Mouse (Mus musculus) heart, postnatal 36 days (tissue): ENCODE results near the gene Optc. TPM values are rescaled to one million over a fixed set of nuclear protein-coding genes. Genes with fewer than 3 reads are reported as not detected.

ENCODE experiments used
- DNase-seq, 2 experiments: peaks; one replicate each; pipeline ENCODE4 v3.0.0; 2021 to 2022
- intact Hi-C: fragments of 180-260 bp; cut with DNase I; formaldehyde crosslinking; loops from one replicate; pipeline ENCODE4 v1.15.1; 2025
- total RNA-seq, 2 experiments: library from RNA; stranded (reverse); gene quantifications; 2 replicates each; pipeline ENCODE4 v1.2.3; 2021

Optc gene
- total RNA-seq, 2 experiments from 2014 or later = 0.42 to 0.65 TPM

DNA sequence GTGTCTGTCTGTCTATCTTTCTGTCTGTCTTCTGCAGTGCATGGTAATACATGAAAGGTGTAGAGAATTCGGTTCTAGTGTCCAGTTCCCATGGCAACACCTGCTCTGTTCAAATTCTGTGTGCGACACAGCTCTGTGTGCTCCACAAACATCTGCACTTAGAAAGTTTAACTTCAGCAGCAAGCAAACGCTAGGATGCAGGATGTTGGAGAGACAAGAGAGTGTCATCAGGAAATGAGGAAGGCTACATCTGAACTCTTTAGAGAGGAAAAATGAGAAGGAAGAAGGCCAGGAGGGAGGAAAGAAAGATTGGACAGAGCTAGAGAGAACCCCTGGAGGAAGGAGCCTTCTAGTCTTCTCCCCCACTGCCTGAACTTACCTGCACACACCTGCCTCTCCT lies 13.1 kb upstream of the Optc start:
- DNase-seq = peak in 1 of 2 experiments; percentile 30
- intact Hi-C loops = no loop called here

DNA sequence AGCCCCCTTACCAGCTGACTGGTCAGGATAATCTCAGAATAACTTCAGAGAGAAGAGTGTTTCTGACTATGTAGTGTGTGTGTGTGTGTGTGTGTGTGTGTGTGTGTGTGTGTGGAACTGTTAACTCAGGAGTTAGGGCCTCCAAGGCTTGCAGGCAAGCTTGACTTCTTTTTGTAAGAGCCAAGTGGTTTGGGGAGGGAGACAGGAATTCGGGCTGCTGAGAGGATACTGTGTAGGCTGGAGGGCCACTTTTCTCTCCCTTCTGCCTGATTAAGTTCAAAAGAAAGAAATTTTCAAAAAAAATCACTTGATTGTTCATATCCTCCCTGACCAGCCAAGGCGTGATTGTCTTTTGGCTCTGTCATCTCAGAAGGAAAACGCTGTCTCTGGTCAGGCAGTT lies 12.6 kb upstream of the Optc start:
- DNase-seq = no peak
- intact Hi-C loops = no loop called here

DNA sequence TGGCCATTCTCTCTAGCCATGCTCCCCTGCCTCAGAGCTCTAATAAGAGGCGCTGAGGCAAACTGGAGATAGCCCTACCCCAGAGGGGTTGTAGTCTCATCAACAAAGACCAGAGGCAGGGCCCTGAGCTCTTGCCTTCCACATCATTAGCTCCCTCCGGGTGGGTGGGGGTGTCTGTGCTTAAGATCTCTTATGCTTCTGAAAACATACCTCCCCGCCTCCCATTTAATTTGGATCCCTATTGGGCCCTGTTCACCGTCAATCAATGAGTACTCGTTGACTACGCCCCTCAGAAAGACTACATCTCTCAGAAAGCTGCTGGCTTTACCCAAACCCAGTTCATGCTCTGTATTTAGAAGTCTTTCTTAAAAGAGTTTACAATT lies 10.3 kb upstream of the Optc start:
- no peak for DNase-seq
- intact Hi-C loops = no loop called here

DNA sequence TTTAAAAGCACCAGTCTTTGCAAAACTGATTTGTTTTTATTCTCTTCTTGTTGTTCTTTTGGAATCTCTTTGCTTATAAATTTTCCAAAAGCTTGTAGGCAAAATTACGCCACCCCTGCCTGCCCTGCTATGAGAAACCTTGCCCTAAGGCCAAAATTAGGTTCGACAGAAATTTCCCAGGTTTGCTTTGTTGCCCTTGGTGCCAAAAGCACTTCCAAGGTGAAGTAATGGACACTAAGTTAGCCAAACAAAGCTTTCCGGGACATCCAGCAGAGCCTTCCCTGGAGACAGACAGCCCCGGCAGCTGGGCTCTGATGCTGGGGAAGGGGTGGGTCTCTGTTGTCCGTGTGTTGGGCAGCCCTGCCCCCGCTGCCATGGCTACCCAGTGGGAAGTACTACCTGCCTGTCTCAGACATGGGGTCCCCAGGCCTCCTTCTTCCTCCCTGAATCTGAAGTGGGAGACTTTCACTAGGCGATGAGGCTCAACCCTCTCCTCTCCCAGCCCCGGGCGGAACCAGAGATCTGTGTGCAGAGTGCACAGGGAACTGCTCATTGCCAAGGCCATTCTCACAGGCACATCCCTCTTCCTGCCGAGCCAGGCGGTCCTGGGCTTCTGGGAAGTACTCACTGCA lies 9.8 kb upstream of the Optc start:
- peak; percentile 67 to 80 for DNase-seq
- intact Hi-C loops = no loop called here

DNA sequence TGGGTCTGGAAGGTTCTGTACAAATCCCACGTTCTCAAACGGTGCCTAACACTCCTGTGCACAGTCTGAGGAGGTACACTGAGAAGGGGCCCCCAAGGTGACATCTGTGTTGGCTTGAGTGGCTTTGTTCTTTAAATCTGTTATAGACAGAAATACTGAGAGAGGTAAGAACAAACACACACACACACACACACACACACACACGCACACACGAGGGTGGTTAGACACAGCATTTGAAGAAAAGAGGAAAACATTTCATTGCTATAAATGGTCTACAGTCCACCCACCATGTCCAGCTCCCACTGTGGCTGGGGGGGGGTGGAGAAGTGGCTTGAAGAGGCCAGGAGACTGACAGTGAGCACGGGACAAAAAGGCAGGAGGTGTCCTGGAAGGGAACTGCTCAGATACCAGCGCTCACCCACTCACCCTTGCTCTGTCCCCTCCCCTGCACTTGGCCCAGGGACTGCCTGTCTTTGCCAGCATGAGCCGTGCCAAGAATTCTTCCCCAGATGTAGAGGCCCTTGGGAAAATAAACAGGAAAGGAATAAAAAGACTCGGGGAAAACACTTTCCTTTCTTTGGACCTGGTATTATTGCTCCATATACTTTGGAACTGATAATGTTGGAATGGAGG lies 8.0 kb upstream of the Optc start:
- peak; percentile 84 to 85 for DNase-seq
- intact Hi-C loops = no loop called here

DNA sequence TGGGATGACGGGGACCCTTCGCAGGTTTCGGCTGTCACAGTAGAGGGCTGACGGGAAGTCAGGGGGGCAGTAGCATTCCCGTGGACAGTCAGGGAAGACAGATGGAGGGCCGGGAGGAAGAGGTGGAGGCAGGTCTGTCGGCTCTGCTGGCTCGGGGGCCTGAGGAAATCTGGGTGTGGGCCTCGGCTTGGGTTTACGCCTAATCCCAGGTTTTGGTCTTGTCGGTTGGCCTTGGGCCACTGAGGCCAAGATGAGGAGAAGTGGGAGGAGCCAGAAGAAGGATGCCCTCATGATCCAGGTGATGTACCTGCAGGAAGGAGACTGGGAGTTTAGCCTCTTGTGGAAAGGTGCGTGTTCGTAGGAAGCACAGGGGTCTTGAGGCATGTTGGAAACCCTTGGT lies 7.3 kb upstream of the Optc start:
- intact Hi-C loops = no loop called here
- DNase-seq = no peak

DNA sequence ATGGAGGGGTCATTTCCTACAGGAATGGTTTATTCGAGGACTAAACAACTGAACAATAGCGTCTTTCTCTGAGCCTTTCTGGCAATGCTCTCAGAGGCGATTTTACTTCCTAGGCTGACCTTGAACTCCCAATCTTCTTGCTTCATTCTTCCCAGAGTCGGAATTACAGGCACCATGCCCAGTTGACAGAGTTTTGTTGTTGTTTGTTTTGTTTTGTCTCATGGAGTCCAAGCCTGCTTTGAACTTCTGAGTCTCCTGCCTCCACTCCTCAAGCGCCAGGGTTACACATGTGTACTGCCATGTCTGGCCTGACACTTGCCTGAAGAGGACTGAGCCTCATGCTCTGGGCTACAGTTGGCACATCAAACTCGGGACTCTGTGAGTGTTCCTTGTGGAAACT lies 5.2 kb upstream of the Optc start:
- intact Hi-C loops = no loop called here

DNA sequence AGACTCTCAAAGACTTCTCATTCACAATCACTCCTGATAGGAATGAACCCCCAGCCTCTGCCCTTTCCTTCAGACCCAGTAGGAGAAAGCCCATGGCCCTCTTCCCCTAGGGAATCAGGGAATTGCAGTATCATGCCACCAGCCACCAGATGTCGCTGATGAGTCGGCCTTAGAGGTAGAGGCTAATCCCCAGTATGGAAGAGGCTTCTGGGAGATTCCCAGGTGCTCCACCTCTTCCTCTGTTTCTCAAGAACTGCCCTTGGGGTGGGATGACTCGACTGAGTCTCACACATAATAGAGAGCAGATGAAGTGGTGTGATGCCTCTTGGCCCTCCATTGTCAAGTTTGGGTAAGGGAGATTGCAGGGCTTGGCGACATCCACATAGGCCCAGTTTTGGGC lies 3.7 kb upstream of the Optc start:
- peak; percentile 75 to 81 for DNase-seq
- intact Hi-C loops = loop anchor here (1.0 kb wide), 2 partner anchors 135 to 196 kb away; no protein-coding TSS in a partner anchor

More for the DNA sequence above, 5.2 kb upstream of the Optc start:
- DNase-seq = no peak

DNA sequence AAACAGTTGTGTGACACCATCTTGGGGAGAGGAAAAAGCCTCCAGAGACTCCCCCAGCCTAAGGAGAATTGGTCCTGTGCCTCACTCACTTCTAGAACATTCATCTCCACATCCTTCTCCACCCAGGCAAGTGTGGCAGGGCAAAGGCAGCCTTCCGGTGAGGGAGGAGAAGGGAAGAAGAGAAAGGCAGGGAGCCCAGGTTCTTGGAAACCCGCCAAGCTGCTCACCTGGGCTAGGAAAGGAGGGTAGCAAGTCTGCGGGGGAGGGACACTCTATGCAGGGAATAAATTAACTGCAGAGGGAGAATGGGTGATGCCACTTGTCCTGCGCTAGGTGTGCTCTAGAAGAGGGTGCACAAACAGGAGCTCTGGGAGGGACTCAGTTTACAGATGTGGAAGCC lies 3.2 kb upstream of the Optc start:
- intact Hi-C loops = loop anchor here (1.0 kb wide), 2 partner anchors 135 to 196 kb away; no protein-coding TSS in a partner anchor

DNA sequence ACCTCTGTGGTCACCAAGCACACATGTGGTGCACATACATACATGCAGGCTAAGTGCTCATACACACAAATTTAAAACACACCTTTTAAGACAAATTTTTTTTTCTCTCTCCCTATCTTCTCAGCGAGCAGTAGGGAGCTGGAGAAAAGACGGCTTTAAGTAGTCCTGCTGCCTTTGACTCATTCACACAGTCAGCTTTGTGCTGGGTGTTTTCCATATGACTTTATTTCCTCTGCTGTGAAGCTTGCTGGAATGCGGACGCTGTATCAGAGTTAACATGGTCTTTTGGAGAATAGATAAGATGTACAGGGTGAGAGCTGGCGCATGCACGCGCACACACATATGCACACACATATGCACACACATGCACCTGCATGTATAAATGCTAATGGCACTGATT lies 2.3 kb upstream of the Optc start:
- no peak for DNase-seq
- intact Hi-C loops = no loop called here

More for the DNA sequence above, 3.2 kb upstream of the Optc start:
- no peak for DNase-seq

DNA sequence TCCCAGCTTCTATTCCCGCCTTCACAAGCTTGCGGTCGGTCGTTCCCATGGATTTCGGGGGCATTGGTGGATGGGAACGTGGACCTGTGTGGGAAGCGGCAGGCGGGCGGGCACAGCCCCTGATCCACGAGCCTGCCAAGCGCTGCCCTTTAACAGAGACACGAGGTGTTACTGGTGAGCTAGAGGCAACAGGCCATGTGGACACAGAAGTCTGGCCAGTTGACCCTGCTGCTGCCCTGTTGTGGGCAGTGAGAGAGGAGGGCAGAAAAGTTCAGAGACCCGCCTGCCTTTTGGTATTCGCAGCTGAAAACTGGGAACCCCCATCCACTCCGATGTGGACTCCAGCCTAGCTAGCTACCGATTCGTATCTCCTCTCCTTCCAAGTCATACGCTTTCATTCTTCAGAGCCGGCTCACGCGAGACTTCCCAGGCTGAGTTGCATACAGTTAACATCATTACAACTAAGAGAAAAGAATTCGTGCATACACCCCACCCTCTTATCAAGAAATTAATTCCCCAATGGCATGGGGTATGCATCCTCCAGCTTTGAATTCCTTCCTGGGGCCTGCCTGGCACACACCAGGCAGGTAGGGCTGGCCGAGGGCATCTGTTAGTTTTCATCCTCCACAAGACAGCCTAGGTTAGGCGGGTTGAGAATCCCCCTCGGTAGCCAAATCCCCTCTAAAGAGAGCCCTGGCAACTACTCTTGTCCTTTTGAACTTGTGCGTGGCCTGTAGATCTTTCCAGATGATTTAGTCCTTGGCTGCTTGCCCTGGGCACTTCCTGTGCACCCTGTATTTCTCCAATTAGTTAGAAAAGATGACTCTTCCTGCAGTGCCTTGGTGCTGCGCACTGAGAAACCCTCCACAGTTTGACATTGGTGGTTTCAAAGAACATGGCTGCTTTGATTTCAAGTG lies 1.1 kb upstream of the Optc start:
- intact Hi-C loops = no loop called here
- DNase-seq = peak; percentile 29 to 66

DNA sequence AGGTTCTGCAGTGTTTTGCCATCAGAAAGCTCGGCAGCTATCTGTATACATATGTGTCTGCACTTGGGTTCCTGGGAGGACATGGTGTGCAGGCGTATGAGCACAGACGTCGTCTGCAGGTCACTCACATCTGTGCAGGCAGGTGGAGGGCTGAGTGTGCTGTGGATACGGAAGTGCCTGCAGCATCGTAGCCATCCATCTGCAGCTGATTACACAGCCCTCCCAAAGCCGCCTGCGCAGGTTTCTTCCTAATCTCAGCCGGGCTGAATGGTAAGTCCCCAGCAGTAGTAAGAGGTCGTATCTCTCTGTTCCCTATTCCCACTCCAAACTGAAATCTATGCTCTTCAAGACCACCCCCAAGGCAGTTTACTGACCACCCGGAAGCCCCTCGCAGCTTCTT lies 1.4 kb downstream of the Optc start:
- intact Hi-C loops = no loop called here
- no peak for DNase-seq

DNA sequence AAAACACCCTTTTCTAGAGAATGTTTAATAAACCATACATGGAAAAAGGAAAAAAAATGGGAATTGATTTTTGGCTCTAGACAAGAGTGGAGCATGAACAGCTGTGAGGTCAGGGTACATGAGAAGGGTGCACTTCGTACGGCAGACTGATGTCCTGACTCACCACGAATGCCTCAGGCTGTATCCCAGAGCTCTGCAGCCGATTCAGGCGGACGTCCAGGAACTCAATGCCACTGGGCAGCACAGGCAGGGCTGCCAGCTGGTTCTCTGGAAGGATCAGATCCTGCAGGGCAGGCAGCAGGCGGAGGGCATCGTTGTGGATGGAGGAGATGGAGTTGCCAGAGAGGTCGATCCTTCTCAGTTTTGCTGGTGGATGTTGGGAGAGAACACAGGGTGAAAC lies 7.0 kb downstream of the Optc start:
- DNase-seq = no peak
- intact Hi-C loops = no loop called here

DNA sequence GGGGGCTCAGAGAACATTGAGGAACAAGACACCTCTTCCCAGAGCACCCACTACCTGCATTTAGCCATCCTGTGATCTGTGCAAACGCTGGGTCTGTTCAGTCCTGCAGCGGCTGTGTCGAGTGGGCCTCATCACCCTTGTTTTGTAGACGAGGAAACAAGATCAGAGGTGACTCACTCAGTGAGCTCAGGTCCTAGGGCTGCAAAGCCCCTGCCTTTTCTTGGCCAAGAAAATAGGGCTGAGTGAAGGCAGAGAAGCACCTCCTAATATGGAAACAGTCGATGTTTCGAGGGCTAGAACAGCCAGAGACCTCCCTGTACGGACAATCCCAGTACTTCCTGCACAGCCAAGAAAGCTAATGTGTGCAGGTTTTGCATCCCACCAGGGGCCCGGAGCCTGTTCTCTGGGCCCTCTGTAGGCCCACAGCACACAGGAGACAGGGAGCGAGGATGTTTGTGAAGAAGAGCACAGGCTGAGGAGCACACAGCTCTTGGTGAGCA lies 8.7 kb downstream of the Optc start:
- no peak for DNase-seq
- intact Hi-C loops = loop anchor here (5.0 kb wide), 1 partner anchor 267 kb away; no protein-coding TSS in a partner anchor

DNA sequence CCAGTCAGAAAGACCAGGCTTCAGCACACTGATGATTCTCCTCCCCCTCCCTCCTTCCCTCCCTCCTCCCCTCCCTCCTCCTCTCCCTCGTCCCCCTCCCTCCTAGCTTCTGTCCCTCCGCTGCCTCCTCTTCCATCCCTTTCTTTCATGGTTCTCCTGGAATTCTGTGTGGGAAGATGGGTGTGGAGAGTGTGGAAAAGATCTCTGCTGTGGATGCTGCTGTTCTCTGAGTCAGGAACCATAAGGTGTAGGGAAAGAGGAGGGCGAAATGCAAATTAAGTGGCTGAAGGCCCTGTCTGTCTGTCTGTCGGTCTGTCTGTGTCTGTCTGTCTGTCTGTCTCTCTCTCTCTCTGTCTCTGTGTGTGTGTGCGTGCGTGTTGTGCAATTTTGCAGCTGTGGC lies 10.5 kb downstream of the Optc start:
- no peak for DNase-seq
- intact Hi-C loops = loop anchor here (5.0 kb wide), 1 partner anchor 265 kb away; no protein-coding TSS in a partner anchor

DNA sequence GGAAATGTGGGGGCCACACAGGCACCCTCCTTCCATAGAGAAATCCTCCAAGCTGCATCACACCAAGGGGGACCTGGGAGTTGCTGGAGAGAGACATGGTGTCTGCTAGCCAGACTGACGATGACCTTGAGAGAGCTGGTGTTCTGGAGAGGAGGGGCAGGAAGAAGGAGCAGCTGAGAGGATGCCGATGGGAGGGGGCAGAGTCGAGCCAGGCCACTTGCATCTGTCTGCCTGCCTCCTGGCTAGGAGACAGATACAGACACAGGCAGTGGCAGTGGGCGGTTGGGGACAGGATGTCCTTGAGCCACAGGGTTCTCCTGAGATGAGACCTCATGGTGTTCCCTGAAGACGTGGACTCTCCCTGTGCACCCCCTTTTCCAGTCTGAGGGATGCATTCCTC lies 16.3 kb downstream of the Optc start:
- intact Hi-C loops = loop anchor here (2.0 kb wide), 1 partner anchor 37 kb away; no protein-coding TSS in a partner anchor
- DNase-seq = peak; percentile 53 to 61

DNA sequence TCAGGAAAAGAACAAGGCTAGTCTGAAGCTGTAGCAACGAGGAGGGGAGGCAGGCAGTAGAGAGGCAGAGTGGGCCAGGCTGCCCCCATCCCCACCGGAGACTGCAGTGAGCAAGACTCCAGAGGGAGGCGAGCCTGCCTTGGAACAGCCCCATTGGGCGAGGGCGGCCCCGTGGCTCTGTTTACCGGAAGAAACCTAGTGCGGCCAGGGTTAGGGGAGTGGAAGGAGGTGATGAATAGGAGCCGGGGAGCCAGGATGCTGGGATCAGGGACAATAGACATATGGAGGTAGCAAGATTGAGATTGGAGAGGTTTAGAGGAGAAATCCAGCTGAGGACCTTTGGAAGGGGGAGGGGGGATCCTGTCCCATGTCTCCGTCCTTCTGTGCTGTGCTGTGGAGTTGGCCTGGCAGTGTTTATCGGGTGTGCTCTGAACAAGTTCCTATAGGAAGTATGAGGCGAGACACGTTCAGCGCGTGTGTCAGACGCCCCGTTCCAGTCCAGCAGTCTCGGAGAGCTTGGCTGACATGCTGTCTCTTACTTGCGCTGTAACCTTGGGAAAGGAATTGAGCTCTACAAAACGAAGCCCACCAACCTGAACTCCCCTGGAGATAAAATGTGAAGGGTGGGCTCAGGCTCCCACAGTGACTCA lies 17.7 kb downstream of the Optc start:
- intact Hi-C loops = loop anchor here (2.0 kb wide), 1 partner anchor 35 kb away; no protein-coding TSS in a partner anchor
- peak in 1 of 2 experiments; percentile 34 for DNase-seq

DNA sequence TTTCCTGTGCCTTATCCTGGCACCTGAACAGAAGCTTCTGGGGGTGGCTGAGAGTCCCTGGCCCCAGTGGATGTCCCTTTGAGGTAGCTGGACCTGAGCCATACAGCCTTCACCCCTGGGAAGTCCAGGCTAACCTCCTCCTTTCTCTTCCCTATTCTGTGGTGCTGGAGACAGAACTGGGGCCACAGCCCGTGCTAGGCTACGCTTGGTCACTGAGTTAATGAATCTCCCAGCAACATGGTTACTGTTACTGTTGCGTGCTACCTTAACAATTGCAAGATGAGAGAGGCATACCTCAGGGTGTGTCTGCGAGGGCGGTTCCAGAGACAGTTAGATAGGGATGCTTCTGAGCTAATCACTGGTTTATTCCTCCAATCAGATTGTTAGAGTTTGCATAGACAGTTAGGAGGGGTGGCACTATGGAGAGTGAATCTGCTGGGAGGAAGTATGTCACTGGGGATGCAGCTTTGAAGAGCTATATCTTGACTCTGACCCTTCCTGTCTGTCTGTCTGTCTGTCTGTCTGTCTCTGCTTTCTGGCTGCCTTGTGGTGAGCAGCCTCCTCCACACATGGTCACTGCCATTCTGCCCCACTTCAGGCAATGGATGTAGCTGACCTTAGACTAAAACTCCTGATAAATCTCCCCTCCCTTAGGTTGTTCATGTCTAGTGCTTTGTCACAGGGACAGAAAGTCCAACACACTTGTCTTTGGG lies 20.1 kb downstream of the Optc start:
- no peak for DNase-seq
- intact Hi-C loops = no loop called here

DNA sequence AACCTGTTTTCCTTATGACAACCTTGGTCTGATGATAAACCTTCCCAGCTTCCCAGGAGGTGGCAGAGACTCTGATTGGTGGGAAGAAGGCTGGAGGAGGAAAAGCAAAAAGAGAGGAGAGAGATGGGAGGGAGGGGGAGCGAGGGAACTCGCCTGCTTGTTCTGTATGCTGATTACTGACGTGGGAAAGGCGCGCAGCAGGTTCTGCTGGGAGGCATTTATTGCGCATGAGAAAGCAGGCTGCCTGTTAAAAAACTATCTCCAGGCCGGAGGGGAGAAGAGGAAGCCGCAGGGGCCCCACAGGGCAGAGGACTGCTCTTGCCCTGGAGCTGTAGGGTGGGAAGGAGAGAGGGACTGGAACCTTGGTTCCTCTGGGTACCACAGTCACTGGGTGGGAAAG lies 20.8 kb downstream of the Optc start:
- intact Hi-C loops = no loop called here

DNA sequence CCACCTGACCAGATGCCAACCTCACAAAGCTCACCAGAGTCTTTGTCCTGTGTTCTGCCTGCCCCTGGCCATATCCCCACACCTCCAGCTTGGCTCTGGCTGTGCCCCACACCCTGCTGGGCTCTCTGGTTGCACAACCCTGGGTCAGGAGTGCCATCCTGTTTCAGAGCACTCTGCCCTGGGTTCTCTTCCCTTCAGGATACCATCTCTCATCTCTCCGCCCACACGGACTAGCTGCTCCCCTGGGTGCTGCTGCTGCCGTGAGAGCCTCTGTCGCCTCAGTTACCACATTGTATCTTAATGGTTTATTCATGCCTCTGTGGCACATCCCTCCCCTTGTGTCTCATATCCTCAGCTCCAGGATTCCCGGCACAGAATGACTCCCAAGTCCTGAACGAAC lies 21.4 kb downstream of the Optc start:
- DNase-seq = no peak
- intact Hi-C loops = no loop called here

More for the DNA sequence above, 20.8 kb downstream of the Optc start:
- no peak for DNase-seq
